Mouse (Mus musculus) heart, postnatal 0 days (tissue): ENCODE results near the gene Nr1h4.

ENCODE experiments used
- CTCF ChIP-seq: IDR thresholded peaks from 2 replicates; pipeline ENCODE4 v1.5.1; 2016; ENCODE audit warnings: antibody characterized with exemption, control low read depth, low read depth
- EP300 ChIP-seq: IDR thresholded peaks from 2 replicates; pipeline ENCODE4 v1.6.1; 2016; ENCODE audit warnings: antibody characterized with exemption, low read depth

GRCm38 (mm10) chr10:89525823-89526222 is 7.6 kb downstream of the Nr1h4 start:
- TF ChIP-seq CTCF (no peak), EP300 (no peak)
